Mouse (Mus musculus) ovary, postnatal 14 days (tissue): ENCODE measurements around the gene Ptprh.
A peak's percentile ranks its signal among the peaks of the same experiment; 100 is the strongest.

Source experiments
- DNase-seq: peaks from one replicate; pipeline ENCODE4 v3.0.0; 2022; ENCODE audit warnings: low spot score

Ptprh gene

GRCm38 (mm10) chr7:4523205-4524130 is 80.4 kb downstream of the Ptprh start:
- no peak for DNase-seq

- no peak for DNase-seq
Observed at GRCm38 (mm10) chr7:4522292-4522691, 81.5 kb downstream of the Ptprh start.

GRCm38 (mm10) chr7:4521231-4522003 is 82.4 kb downstream of the Ptprh start:
- no peak for DNase-seq

- no peak for DNase-seq
Observed at GRCm38 (mm10) chr7:4518487-4518886, 85.4 kb downstream of the Ptprh start.

- no peak for DNase-seq
Observed at GRCm38 (mm10) chr7:4516332-4517050, 87.3 kb downstream of the Ptprh start, which contains the start of gene Tnnt1. Gene Tnnt1, minus strand, starts transcription at chr7:4516382.

GRCm38 (mm10) chr7:4515853-4516252 is 88.0 kb downstream of the Ptprh start:
- no peak for DNase-seq

- DNase-seq: no peak
Observed at GRCm38 (mm10) chr7:4513829-4514712, 89.8 kb downstream of the Ptprh start.

- DNase-seq: peak; percentile 58
Observed at GRCm38 (mm10) chr7:4513236-4513635, 90.6 kb downstream of the Ptprh start.

GRCm38 (mm10) chr7:4511489-4512224 is 92.2 kb downstream of the Ptprh start:
- DNase-seq: no peak

GRCm38 (mm10) chr7:4509863-4510608 is 93.8 kb downstream of the Ptprh start:
- DNase-seq: peak; percentile 61

GRCm38 (mm10) chr7:4508739-4509116 is 95.1 kb downstream of the Ptprh start:
- DNase-seq: no peak

GRCm38 (mm10) chr7:4508062-4508738 is 95.6 kb downstream of the Ptprh start:
- no peak for DNase-seq

GRCm38 (mm10) chr7:4507220-4507619 is 96.6 kb downstream of the Ptprh start:
- DNase-seq: no peak

GRCm38 (mm10) chr7:4504646-4505435 is 99.0 kb downstream of the Ptprh start:
- no peak for DNase-seq

- no peak for DNase-seq
Observed at GRCm38 (mm10) chr7:4503858-4504257, 100.0 kb downstream of the Ptprh start.

- no peak for DNase-seq
Observed at GRCm38 (mm10) chr7:4503100-4503499, 100.7 kb downstream of the Ptprh start.

- DNase-seq: no peak
Observed at GRCm38 (mm10) chr7:4502421-4503090, 101.3 kb downstream of the Ptprh start.
